Mouse (Mus musculus): ENCODE results near the gene Itga5.
"Not testable (repeated sequence)": the region's sequence is repeated elsewhere in the genome, so short reads cannot be mapped to it uniquely, and the experiment has no call there.

The Itga5 gene

DNA sequence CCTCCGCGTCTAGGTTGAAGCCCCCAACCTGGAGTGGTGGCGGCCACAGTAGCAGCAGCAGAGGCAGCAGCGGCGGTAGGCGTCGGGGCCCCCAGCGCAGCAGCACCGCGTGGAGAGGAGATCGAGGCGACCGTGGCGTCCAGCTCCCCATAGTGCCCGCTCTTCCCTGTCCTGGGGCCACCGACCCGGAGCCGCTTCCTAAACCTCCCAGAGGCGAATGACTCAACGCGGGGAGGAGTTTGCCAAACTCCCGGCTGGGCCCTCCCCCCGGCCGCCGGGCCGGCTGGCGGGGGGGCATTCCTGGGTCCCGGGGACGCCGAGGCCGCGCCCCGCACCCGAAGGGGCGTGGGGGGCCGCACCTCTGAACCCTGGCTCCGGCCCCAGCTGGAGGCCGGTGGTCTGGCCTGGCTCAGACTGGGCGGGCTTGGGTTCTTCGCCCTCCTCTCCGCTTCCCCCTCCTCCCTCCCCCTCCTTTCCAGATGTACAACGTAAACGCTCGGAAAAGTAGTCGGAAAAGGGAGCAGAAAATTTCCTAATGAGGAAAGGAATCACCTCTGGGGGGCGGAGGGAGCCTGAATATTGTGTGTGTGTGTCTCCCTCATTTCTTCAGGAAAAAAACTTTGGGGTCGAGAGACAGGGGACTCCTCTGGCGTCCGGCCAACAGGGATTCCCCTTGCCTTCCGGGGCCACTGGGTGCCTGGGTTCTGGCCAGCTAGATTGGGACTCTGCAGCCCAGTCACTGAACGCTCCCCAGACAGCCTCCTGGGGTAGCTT lies at the start of gene Itga5:
Gene Itga5 (minus strand): TSS at position 388 of the 774 bp plus-strand sequence.
- DNase-seq: peak; percentile 79 to 86

DNA sequence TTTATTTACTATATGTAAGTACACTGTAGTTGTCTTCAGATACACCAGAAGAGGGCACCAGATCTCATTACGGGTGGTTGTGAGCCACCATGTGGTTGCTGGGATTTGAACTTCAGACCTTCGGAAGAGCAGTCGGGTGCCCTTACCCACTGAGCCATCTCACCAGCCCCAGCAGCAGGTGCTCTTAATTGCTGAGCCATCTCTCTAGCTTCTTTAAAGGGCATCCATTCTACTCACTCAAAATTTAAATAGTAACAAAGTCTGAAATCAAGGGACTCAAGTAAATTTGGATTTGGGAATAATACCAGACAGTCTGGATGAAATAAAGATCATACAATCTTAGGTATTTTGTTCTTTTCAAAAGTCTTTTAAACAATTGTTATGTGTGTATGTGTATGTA lies 39.0 kb upstream of the Itga5 start:
- not testable (repeated sequence) for DNase-seq

DNA sequence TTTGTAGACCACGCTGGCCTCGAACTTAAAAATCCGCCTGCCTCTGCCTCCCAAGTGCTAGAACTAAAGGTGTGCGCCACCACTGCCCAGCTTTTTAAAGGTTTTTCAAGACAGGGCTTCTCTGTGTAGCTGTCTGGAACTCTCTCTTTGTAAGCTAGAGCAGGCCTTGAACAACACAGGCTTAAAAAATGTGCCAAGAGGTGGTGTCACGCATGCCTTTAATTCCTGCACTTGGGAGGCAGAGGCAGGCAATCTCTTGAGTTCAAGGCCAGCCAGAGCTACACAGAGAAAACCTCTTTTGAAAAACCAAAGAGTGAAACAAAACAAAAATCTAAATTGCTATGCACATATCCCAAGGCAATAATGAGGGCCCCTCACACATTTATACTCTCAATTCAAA lies 34.8 kb upstream of the Itga5 start:
- DNase-seq: no peak

DNA sequence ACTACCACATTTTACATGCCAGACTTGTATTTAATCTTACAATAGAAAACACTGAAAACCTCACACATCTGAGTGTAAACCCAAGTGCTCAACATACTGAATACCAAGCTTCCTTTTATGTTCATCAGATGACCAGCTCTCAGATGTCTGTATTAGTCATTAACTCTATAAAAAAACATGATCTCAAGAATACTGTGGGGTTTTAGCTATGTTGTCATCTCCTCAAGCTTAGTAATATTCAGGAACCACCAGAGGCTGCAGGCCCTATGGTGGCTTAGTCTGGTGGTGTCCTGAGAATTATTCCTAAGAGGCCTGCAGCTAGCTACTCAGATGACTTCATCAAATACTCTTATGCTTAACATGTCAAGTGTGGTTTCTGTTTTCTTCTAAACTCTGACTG lies 27.0 kb upstream of the Itga5 start:
- no peak for DNase-seq

DNA sequence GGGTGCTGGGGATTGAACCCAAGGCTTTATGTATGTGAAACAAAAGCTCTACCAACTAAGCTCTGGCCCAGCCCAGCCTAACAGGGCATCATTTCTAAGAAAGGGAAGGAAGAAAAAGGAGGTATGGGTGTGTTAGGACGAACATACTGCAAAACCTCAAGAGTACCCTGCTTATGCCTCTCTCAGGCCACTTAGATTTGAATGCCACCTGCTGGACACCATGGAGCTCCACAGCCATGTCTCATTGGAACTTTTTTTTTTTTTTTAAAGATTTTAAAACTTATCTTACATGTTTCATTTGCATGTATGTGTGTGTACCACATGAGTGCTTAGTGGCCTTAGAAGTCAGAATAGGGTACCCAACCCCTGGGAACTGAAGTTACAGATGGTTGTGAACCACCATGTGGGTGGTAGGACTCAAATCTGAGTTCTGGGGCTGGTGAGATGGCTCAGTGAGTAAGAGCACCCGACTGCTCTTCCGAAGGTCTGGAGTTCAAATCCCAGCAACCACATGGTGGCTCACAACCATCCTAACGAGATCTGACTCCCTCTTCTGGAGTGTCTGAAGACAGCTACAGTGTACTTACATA lies 22.1 kb upstream of the Itga5 start:
- peak in 1 of 2 experiments; percentile 33 for DNase-seq

DNA sequence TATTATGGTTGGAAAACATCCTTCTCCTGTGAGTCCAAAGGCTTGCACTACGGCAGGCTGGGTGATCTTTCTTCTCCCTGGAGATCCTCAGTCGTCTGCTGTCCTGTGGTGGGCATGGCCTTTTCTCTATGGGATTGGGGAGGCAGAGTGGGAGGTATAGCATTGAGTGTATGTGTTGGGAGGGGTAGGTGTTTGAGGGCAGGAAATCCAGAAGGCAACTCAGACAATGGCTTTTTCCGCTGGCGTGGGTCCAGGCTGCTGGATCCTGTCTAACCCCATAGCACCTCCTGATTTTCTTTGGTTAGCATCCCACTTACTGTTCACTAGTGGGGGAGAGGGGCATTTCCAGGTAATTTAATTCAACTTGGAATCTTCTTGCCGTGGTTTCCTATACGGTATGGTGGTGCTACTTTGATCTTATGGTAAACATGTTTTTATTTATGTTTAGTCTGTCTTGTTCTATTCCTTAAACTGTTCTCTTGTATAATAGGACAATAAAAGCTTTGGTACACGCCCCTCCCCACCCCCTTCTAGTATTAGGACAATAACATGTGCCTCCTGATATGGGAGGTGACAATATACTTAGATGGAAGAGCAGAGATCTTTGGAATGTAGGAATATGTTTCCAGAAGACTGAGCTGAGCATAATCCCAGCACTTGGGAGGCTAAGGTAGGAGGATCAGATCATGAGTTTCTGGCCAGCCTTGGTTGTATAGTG lies 17.4 kb upstream of the Itga5 start:
- DNase-seq: peak; percentile 80 to 85

DNA sequence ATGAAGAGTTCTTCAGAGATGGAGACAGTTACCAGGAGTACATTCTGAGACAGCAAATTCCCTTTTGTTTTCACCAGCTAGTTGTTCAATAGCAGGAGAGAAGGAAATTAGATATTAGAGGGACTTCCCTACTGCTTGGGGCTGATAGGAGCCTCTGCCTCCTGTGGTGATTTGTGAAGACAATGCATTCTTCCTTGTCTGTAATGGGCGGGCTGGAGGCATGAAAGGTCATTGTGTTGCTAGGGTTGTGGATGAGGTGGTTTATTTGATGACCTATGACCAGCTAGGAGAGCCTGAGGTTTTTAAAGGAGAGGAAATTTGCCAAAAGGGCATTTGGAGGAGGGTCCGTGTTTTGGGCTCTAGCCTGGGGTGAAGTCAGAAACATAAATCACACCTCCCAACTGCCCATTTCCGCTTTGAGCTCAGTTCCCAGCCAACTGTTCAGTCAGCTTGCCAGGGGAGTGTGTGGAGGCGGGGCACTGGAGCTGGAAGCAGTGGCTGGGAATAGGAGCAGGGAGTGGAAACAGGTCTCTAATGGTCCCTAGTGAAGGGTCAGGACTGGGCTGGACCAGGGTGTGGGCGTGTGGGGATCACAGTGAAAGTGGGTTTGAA lies 16.3 kb upstream of the Itga5 start:
- peak; percentile 71 to 80 for DNase-seq

DNA sequence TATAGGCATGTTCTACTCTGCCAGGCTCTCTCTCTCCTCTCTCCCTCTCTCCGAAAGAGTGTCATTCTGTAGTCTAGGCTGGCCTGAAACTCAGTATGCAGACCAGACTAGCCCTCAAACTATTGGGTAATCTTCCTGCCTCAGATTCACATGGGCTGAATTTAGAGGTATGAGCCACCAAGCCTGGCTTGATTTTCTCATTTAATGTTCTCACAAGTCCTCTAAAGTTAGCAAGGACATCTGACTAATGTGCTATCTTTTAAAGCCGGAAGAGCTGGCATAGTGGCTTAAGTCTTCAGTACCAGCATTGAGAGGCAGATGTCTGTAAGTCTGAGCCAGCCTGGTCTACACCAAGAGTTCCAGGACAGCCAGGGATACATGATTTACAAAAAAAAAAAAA lies 15.5 kb upstream of the Itga5 start:
- no peak for DNase-seq

DNA sequence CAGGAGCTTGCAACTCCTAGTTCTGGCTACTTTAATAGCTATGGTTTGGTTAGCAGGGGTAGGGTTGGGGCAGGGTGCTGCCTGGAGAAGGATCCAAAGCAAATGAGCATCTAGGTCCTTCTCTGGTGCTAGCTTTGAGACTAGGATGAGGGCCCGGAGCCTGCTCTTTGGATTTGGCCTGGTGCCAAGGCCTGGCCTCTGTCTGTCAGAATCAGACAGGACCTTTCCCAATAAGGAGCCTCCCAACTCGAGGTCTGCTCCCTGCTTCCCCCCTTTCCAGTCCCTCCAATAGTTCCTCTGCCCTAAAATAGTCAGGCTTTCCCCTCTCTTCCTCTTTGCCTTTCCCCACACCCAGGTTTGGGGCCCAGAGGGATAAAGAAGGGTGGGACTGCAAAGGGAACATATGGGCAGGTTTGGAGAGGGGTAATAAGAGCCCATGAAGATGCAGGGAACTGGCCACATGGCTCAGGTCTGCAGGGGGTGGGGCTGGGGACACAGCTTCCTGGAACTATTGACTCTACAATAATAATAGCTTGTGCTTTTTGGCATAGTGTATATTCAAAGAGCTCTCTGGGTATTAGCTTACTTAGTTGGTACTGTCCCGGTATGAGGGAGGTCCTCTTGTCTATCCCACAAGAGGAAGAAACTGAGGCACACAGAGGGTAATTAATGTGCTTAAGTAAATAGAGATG lies 12.2 kb upstream of the Itga5 start:
- peak in 1 of 2 experiments; percentile 37 for DNase-seq

DNA sequence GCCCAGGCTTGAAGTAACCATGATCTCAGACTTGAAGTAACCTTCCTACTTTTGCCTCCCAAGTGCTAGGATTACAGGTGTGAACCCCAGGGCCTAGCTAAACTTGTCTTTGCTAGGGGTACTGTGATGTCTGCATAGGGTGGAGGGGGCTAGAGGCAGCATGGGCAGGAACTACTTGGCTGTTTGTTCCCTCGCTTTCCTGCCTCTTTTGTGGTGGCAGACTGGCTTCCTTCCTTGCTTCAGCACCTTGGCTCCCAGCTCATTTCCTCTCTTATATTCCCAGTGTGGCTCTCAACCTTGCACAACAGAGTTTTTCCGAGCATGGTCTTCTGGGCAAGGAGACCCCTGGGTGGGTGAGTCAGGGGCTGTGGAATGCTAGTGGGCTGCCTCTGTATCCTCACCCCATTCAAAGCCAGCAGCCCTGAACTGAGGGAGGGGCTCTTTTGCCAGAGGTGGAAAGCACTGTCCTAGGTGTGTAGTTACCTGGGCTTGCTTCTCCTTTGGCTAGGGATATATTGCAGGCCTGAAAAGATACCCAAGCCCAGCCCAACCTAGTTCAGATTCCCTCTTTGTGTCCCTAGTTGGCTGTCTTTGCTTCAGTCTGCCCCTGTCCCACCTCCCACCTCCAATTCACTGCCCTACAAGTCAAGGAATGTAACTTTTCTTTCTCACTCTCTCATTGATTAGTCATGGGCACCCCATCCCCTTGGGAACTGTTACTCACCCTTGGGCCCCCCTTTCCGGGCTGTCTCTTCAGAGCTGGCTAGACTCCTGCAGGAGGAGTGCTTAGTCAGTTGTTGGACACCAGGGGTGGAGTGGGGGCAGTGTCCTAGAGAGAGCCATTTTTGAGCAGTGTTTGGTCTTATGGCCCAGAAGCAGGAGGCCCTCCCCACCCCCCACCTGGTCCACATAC lies 11.4 kb upstream of the Itga5 start:
- no peak for DNase-seq

DNA sequence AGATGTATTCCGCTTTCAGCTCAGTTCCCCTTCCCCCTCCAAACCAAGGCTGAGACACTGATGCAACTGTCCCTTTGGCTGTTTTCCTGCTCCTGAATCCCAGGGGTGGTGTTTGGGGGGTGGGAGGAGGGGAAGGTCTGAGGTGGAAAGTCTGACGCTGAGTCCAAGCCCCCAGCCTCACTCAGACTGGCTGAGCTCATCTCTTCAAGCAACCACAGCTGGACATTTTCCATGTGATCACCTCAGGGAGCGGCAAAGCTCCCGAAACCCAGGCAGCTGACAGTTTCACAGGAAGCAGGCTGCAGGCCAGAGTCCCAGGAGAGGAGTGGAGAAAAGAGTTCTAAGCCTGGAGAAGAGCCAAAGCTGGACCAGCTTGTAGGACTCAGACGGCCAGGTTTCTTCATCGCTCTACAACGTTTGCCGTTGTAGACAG lies 10.3 kb upstream of the Itga5 start:
- DNase-seq: peak; percentile 47 to 54

DNA sequence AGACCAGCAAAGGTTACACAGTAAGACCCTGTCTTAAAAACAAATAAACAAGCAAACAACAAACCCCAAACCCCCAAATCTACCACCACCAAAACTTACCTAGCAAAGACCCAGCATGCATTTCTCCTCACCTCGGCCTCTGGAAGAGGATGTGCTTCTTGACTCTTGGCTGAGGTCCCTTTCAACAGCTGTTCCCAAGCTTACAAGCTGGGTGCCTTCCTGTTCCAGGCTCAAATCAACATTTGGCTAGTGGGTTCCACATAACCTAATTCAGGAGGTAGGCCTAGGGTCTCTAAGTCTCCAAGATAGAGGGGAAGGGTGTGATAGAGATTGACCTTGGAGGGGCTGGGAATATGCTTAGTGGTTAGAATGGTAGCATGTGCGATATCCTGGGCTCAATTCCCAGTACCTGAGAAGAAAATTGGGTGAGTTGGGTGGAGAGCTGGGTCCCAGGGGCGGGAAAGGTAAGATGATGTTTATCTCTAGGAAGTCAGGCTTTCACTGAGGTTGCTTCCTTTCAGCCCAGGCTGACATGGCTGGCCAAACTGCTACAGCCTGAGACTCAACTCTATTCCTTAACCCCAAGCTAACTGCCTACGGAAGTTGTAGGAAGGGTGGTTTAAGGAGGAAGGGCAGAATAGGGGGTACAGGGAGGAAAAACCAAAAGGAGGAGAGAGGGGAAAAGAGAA lies 8.7 kb upstream of the Itga5 start:
- no peak for DNase-seq

DNA sequence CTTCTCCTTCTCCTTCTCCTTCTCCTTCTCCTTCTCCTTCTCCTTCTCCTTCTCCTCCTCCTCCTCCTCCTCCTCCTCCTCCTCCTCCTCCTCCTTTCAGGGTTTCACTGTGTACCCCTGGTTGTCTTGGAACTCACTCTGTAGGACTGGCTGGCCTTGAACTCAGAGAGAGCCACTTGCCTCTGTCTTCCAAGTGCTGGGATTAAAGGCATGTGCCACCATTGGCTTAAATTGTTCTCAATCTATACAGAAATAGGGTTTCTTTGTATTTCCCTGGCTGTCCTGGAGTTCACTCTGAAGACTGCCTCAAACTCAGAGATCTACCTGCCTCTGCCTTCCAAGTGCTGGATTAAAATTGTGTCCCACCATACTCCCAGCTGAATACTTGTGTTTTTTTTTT lies 5.9 kb upstream of the Itga5 start:
- no peak for DNase-seq

DNA sequence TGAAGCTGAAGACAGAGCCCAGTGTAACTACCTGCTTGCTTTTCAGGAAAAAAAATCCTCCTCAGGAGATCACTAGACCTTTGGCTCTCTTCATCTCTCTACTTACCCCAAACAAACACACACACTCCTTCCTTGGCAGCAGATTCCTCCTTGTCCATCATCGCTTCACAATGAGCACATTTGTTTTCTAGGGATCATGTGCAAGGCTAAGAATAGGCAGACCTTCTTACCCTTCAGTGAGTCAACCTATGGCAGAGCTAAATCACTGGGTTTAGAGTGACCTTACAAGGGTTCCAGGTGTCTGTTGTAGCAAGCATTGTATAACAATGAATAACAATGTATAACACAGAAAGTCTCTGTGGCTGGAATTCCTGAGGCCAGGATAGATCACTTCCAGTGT lies 5.2 kb upstream of the Itga5 start:
- DNase-seq: no peak

DNA sequence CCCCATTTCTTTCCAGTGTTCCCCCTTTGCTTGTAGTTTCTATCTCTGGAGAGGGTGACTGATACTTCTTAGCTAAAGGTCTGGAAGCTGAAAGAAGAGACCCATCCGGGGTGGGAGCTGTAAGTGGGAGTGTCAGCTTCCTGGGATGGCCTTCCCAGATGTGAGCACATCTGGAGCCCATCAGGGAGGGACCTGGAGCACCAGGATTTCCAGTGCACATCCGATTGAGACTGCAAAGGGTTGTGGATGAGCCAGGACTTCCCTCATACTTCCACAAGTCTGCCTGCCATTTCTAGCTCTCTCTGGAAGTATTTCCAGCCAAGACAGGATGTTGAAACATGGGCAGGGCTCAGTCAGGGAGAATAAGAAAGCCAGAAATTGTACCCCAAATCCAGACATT lies 4.6 kb upstream of the Itga5 start:
- peak; percentile 28 to 49 for DNase-seq

DNA sequence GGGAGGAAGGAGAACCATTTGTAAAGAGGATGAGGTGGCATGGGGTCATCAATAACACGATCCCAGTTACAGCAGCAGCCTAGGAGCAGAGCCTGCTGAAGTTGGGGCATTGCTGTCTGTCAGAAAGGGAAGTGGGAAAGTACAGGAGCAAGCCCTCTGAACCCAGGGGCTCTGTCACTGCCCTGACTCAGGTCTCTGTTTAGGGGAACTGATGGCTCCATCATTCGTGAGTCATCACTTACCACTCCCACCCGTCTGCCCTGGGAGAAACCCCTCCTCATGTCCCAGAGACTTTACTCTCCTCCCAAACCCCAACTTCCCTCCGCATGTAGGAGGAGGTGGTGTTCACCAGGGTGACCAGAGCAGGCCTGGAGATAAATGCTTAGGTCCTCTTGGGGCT lies 3.9 kb upstream of the Itga5 start:
- no peak for DNase-seq

DNA sequence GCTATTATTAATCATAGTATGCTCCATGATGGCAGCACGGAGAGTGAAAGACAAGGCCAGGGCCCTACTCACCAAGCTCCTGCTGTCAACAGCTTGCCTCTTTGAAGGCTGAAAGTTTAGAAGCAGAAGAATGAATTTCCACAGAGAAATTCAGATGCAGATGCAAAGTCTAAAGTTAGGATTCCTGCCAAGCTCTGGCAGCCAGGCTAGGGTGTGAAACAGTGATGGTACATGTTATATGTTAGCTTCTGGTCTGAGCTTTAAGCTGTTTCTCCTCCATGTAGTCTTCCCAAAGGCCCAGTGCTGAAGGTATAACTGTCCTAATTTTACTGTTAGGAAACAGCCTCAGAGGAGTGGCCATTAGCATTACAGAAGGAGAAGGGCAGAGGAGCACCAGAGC lies 2.6 kb upstream of the Itga5 start:
- DNase-seq: no peak

DNA sequence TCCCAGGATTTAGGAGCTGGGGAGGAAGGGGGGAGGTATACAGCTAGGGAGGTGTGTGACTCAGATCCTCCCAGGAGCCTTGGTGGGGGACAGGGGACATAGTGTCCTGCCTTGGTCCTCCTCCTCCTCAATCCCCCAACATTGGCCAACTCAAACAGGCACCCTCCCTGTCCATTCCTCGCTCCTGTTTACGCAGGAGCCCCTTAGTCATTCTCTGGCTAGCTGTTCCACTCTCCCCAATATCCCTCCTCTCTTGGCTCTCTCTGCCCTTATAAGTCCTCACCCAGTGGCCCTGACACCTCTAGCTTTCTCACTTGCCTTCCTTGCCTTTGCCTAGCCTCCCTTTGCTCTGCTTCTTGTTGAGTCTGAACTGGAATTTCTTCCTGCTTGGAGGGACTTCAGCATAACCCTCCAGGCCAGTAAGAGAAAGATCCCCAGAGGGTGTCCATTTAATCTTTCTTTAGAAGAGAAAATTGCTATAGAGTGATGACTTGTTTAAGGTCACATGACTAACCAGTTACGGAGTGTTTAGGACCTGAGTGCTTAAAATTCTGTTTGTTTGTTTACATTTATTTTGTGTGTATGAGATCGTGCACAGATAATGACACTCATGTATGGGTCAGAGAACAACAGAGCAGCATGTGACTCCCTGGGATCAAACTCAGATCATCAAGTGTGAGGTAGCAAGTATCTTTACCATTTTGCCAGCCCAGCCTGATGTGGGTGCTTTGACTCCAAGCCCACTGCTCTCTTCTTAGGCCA lies 1.8 kb upstream of the Itga5 start:
- no peak for DNase-seq

DNA sequence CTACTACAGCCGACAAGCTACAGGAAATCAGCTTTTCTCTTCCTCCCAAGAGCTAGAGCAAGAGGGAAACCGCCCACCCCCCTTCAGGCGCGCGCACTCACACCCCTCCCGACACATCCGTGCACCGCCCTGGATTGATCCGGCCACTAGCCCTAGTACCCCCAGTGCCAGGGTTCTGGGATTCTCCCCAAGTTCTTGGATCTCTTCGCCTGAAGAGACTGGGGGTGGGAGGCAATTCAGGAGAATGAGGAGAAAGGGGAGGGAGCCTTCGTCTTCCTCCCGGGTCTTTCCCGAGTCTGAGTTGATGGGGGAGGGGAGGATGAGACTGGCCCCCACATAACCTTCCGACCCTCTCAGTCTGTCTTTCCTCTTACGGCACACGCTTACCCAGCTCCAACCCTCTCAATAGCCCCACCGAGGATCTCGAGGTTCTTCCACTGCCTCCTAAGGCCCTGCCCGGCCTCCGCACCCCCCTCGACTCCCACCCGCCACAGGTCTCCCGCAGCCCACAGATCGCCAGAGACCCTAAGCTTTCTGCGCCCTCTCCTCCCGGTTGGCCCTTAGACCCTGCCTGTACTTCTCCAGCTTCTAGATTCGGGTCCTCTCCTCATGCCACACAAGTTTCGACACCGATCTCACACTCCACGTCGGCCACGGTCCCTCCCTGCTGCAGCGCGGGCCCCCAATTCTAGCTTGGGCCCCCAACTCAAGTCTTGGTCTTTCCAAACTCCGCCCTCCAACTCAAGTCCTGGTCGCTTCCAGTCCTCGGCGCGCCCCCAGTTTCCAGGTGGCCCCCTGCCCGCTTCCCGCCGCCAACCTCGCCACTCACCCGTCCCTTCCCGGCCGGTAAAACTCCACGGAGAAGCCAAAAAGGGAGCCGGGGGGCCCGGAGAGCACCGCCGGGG lies 840 bp downstream of the Itga5 start:
- peak; percentile 73 to 77 for DNase-seq
